Mouse (Mus musculus) retina, postnatal 7 days (tissue): Measurements from ENCODE around the gene Spry1.

Experiments used
- DNase-seq: peaks from one replicate; pipeline ENCODE4 v3.0.0-alpha.2; 2012; ENCODE audit warnings: low read depth, low spot score

Spry1 gene

DNA sequence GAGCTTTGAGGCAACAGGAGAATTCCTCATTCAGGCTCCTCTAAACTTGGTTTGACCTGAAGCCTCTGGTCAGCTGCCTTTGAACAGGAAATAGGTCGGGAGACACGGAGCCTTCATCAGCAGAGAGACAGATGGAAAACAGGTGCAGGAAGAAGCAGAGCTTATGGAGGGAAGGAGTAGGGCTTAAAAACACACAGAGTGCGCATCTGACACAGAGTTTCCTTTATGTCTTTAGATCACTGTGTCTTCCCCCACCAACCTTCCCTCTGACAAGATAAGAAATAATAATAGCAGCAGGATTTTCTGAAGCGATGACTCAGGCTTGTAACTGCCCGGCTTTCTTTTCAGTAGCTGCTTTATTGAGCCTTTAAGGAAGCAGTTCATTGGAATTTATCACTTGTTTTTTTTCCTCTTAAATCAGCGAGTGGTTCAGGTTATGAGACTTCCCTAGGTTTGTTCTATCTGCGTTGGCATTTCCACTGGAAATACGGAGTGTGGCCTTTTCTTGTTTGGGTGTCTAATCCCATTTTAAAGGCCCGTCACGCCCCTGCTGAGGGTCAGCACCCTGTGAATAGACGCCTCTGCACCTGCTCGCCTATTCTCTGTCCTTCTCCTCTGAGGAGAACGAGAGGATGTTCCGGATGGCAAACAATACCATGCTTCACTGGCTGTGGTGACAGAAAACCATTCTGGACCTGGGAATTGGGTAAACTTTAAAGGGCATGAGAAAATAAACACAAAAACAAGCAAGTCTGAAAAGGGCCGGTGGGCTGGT is 32.7 kb downstream of the Spry1 start:
- no peak for DNase-seq

DNA sequence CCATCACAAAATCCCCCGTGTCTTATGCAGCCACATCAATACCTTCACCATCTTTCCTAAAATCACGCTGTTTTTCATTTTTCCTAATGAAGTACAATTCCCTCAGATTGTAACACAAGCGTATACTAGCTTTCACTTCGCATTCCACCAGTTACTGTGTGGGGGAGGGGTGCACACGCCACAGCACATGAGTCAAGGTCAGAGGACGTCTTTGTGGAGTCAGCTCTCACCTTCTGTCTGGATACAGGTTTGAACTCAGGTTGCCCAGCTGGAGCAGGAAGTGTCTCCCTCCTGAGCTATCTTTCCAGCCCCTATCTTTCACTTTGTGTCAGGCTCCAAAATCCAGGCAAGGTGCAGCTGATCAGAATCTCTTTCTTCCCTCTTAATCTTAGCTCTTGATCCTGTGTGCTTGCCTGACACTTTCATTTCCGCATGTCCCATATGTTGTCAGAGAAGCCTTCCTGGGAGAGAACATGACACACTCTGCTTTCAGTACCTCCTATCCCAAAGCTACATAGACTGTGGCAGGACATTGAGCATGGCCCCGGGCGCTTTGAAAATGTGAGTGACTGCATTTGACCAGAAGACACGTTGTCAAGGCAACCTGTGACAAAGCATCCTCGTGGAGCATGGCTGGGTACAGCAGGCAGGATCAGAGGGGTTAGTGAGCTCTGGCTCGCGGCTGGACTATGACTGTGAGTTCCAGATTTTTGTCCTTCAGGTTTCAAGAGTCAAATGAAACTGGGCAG is 33.9 kb downstream of the Spry1 start:
- no peak for DNase-seq

DNA sequence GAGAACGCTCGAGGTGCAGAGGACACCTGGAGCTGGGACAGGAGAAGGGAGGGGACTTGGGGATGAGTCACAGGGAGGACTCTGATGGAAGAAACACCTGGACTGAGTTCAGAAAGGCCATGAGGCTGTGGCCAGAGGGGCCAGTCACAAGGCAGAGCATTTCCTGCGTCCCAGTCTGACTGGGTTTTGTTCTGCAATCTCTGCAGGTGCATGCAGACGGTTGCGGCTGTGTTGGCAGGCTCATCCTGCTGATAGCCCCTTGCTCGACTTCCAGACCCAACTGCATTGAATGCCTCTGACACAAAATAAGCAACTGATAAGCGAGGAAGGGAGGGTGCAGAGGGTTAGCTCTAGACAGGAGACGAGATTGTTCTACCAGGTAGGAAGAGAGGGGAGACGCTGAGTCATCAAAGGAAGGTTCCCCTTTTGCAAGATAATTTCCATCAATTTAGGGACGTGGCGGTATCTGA is 35.3 kb downstream of the Spry1 start:
- DNase-seq = no peak

DNA sequence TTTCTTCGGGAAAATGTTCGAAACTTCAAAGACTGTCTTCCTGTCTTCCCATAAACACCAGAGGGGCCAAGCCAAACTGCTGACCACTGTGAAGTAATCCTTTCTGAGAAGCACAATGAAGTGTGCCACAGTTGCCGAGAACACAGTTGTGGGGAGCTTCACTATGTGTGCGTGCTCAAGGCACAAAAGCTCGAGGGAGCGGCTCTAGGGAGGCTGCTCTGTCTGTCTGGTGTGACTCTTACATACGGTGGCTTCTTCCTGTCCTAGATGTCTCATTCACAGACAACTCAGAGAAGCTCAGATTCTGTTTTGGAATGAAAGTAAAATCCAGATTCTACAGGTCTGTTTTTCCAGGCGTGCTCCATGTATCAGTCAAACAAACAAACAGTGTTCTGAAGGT is 36.5 kb downstream of the Spry1 start:
- DNase-seq = no peak

DNA sequence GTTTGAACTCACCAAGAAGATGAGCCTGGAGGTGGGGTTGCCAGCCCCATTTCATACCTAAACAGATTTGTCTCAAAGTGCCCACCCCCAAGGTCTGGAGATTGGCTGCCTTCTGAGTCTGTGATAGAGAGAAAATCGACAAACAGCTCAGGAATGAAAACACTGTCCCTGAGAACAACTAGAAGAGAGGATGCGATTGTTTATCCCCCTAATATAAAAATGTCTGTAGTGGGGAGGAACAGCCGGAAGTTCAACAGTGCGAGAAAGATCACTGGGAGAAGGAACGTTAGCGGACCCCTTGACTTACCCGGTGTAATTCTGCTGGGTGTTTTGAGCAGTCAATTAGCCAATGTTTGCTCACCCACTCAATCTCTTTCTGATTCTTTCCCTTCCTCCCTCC is 46.5 kb downstream of the Spry1 start:
- DNase-seq = no peak

DNA sequence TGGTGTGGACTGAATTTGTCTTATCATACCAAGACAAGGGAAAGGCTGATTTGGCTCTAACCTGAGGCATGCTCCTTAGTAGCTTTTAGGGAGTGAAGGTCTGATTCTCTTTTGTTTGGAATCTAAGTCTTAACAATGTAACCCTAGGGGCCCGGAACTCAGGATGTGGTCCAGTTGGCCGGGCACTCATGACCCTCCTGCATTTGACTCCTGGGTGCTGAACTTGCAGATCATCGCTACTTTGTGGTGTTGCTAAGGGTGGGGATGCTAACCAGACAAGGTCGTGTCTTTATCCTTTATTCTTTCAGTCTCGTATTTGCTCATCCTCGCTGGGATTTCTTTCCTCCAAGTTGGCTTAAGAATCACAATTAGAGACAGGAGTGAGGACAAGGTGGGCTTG is 47.0 kb downstream of the Spry1 start:
- DNase-seq = no peak

DNA sequence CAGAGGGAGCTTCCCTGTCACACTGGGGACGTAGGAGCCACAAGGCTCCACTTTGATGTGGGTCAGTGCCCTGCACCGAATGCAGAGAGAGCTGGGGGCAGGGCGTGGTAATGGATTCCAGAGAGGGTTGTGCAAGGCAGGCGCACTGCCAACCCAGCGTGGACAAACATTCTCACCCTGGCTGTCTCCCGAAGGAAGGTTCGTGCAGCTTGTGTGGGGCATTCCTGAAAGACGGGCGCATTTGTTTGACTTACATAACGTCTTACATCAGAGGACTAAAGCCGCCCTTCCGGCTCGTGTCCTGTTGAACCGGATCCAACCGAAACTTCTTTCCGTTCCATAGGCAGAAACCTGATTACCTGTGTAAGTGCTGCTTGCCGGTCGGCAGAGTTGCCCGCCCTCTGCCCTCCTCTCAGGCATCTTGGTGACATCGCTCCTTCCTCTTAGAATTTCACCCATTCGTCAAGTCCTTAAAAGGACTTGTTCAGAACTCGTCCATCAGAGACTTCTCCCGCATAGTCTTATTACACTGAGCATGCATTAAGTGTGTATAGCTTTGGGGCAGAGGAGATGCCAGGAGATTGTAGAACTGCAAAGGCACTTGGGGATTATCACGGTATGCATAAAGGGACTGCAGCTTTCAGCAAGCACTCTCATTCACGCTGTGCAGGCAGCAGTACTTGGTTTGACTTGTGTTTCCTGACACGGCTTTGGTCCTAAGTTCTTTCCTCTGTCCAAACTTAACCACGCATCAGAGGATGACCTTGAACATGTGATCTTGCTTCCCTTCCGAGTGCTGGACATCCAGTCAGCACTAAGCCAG is 47.6 kb downstream of the Spry1 start:
- DNase-seq = no peak

DNA sequence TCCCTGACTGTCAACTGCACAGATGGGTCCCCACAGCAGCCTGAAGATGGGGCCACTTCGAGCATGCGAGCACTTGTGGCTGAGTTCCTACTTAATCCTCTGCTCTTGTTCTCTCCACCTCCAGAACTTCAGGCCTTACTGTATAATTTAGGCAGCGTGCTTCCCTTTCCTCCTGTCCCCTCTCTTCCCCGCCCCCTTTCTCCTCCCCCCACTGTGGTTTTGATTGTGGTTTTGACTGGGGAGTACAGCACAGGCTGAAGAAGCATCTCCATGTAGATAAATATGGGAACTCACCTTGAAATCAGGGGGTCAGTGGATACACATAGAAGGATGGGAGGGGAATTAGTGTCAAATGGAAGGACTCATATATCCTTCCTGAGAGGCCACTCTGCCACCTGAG is 53.2 kb downstream of the Spry1 start:
- DNase-seq = no peak

DNA sequence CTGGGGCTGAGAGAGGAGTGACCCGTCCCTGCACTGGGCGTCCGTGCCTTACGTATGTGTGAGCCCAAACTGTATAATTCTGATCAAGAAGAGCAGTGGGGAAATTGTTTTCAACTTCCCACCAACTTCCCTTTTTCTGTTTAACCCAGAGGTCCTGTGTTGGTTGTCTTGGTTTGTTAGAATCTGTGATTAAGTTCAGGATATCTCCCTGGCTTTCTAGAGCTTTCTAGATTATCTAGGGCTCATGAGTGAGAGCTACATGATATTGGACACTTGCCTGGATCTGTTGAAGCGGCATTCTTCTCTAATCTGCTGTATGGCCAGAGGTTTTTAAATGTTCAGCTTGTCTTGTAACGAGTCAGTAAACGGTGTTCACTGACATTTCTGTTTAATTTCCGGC is 53.8 kb downstream of the Spry1 start:
- DNase-seq = no peak
